Mouse (Mus musculus): ENCODE results near the gene Shd. TPM values are rescaled to one million over a fixed set of nuclear protein-coding genes. Genes with fewer than 3 reads are reported as not detected.

Gene Shd
- polyA plus RNA-seq, 1 experiment from 2014 or later: 8.1 TPM

- ATAC-seq (ENCODE audit: insufficient read depth, low FRiP score): no peak
These were observed 20.9 kb upstream of the Shd start, which contains the start of gene Zfp119b for GRCm38 (mm10) chr17:55949400-55949799. TSS of gene Zfp119b (minus strand) at chr17:55949500.

GRCm38 (mm10) chr17:55950601-55951000, 19.7 kb upstream of the Shd start:
- WGBS: 72% methylated on average over 9 of the region's 9 CpGs
- no peak for ATAC-seq (ENCODE audit: insufficient read depth, low FRiP score)

More at GRCm38 (mm10) chr17:55949400-55949799, 20.9 kb upstream of the Shd start, which contains the start of gene Zfp119b:
- H3K27me3 ChIP-seq (ENCODE audit: control insufficient read depth, insufficient read depth, low read length): no peaks in the 10 kb centered on the region
- no peak within 1 kb of the TSS for H3K9ac ChIP-seq (ENCODE audit: low read length)
- no peaks in the 10 kb centered on the region for H3K9me3 ChIP-seq (replicated peaks; ENCODE audit: control insufficient read depth, low read length)
- H3K4me1 ChIP-seq (ENCODE audit: control insufficient read depth, insufficient read depth, low read length): no peaks in the 10 kb centered on the region
- no peak within 1 kb of the TSS for H3K4me3 ChIP-seq (replicated peaks; ENCODE audit: low read length)
- no peaks in the 10 kb centered on the region for H3K36me3 ChIP-seq (ENCODE audit: control insufficient read depth, insufficient read depth, low read length)
- WGBS: 79% methylated on average over 2 of the region's 2 CpGs
- no peak within 1 kb of the TSS for H3K27ac ChIP-seq (ENCODE audit: low read length)
- no peak within 1 kb of the TSS for H3K4me2 ChIP-seq (ENCODE audit: low read depth, low read length)

GRCm38 (mm10) chr17:55952041-55952440, 18.2 kb upstream of the Shd start:
- H3K9ac ChIP-seq (ENCODE audit: low read length): no peak overlapping the region
- H3K4me3 ChIP-seq (replicated peaks; ENCODE audit: low read length): no peak overlapping the region
- H3K9me3 ChIP-seq (replicated peaks; ENCODE audit: control insufficient read depth, low read length): no peaks in the 10 kb centered on the region
- no peak for ATAC-seq (ENCODE audit: insufficient read depth, low FRiP score)
- H3K36me3 ChIP-seq (ENCODE audit: control insufficient read depth, insufficient read depth, low read length): no peaks in the 10 kb centered on the region
- no peaks in the 10 kb centered on the region; the same call in 1 of the 2 replicates for H3K4me1 ChIP-seq (ENCODE audit: control insufficient read depth, insufficient read depth, low read length)
- H3K4me2 ChIP-seq (ENCODE audit: low read depth, low read length): no peak overlapping the region
- no peak overlapping the region for H3K27ac ChIP-seq (ENCODE audit: low read length)
- no peaks in the 10 kb centered on the region; the same call in 1 of the 2 replicates for H3K27me3 ChIP-seq (ENCODE audit: control insufficient read depth, insufficient read depth, low read length)

More at GRCm38 (mm10) chr17:55950601-55951000, 19.7 kb upstream of the Shd start:
- no peak overlapping the region for H3K4me3 ChIP-seq (replicated peaks; ENCODE audit: low read length)
- no peaks in the 10 kb centered on the region for H3K4me1 ChIP-seq (ENCODE audit: control insufficient read depth, insufficient read depth, low read length)
- no peak overlapping the region for H3K9ac ChIP-seq (ENCODE audit: low read length)
- H3K4me2 ChIP-seq (ENCODE audit: low read depth, low read length): no peak overlapping the region
- H3K9me3 ChIP-seq (replicated peaks; ENCODE audit: control insufficient read depth, low read length): no peaks in the 10 kb centered on the region
- no peaks in the 10 kb centered on the region for H3K36me3 ChIP-seq (ENCODE audit: control insufficient read depth, insufficient read depth, low read length)
- no peaks in the 10 kb centered on the region; the same call in 1 of the 2 replicates for H3K27me3 ChIP-seq (ENCODE audit: control insufficient read depth, insufficient read depth, low read length)
- no peak overlapping the region for H3K27ac ChIP-seq (ENCODE audit: low read length)

GRCm38 (mm10) chr17:55952447-55953027, 17.7 kb upstream of the Shd start, which contains the start of gene Ebi3:
TSS of gene Ebi3 (plus strand) at chr17:55952640.
- H3K27ac ChIP-seq (ENCODE audit: low read length): no peak within 1 kb of the TSS
- H3K9me3 ChIP-seq (replicated peaks; ENCODE audit: control insufficient read depth, low read length): no peaks in the 10 kb centered on the region
- peaks cover 4% of the 10 kb centered on the region; the same call in 1 of the 2 replicates for H3K4me1 ChIP-seq (ENCODE audit: control insufficient read depth, insufficient read depth, low read length)
- WGBS: 65% methylated on average over 6 of the region's 6 CpGs
- H3K9ac ChIP-seq (ENCODE audit: low read length): peak within 1 kb of the TSS; percentile 33; the same call in 1 of the 2 replicates
- ATAC-seq (ENCODE audit: insufficient read depth, low FRiP score): no peak
- no peak within 1 kb of the TSS for H3K4me2 ChIP-seq (ENCODE audit: low read depth, low read length)
- no peaks in the 10 kb centered on the region for H3K36me3 ChIP-seq (ENCODE audit: control insufficient read depth, insufficient read depth, low read length)
- no peak within 1 kb of the TSS for H3K4me3 ChIP-seq (replicated peaks; ENCODE audit: low read length)
- H3K27me3 ChIP-seq (ENCODE audit: control insufficient read depth, insufficient read depth, low read length): no peaks in the 10 kb centered on the region; the same call in 1 of the 2 replicates

- no peak for ATAC-seq (ENCODE audit: insufficient read depth, low FRiP score)
- WGBS: 74% methylated on average over 6 of the region's 6 CpGs
- H3K4me2 ChIP-seq (ENCODE audit: low read depth, low read length): no peak overlapping the region
- no peak overlapping the region for H3K9ac ChIP-seq (ENCODE audit: low read length)
- no peaks in the 10 kb centered on the region for H3K9me3 ChIP-seq (replicated peaks; ENCODE audit: control insufficient read depth, low read length)
- peaks cover 9% of the 10 kb centered on the region for H3K4me1 ChIP-seq (ENCODE audit: control insufficient read depth, insufficient read depth, low read length)
- no peak overlapping the region for H3K27ac ChIP-seq (ENCODE audit: low read length)
- no peaks in the 10 kb centered on the region; the same call in 1 of the 2 replicates for H3K27me3 ChIP-seq (ENCODE audit: control insufficient read depth, insufficient read depth, low read length)
- no peaks in the 10 kb centered on the region for H3K36me3 ChIP-seq (ENCODE audit: control insufficient read depth, insufficient read depth, low read length)
- no peak overlapping the region for H3K4me3 ChIP-seq (replicated peaks; ENCODE audit: low read length)
These were observed 16.5 kb upstream of the Shd start for GRCm38 (mm10) chr17:55953751-55954150.

- Histone ChIP-seq H3K4me3 (replicated peaks; ENCODE audit: low read length) (no peak overlapping the region), H3K4me1 (ENCODE audit: control insufficient read depth, insufficient read depth, low read length) (peaks cover 9% of the 10 kb centered on the region), H3K36me3 (ENCODE audit: control insufficient read depth, insufficient read depth, low read length) (no peaks in the 10 kb centered on the region), H3K9ac (ENCODE audit: low read length) (no peak overlapping the region), H3K27ac (ENCODE audit: low read length) (no peak overlapping the region), H3K27me3 (ENCODE audit: control insufficient read depth, insufficient read depth, low read length) (no peaks in the 10 kb centered on the region; the same call in 1 of the 2 replicates), H3K4me2 (ENCODE audit: low read depth, low read length) (no peak overlapping the region), H3K9me3 (replicated peaks; ENCODE audit: control insufficient read depth, low read length) (no peaks in the 10 kb centered on the region)
- no peak for ATAC-seq (ENCODE audit: insufficient read depth, low FRiP score)
- 33% methylated on average over 16 of the region's 16 CpGs for WGBS
These were observed 16.0 kb upstream of the Shd start for GRCm38 (mm10) chr17:55954229-55954628.

- Histone ChIP-seq H3K27ac (ENCODE audit: low read length) (no peak overlapping the region), H3K27me3 (ENCODE audit: control insufficient read depth, insufficient read depth, low read length) (no peaks in the 10 kb centered on the region; the same call in 1 of the 2 replicates), H3K4me1 (ENCODE audit: control insufficient read depth, insufficient read depth, low read length) (peaks cover 15% of the 10 kb centered on the region), H3K36me3 (ENCODE audit: control insufficient read depth, insufficient read depth, low read length) (no peaks in the 10 kb centered on the region), H3K9ac (ENCODE audit: low read length) (peak overlapping the region; percentile 68), H3K9me3 (replicated peaks; ENCODE audit: control insufficient read depth, low read length) (no peaks in the 10 kb centered on the region), H3K4me3 (replicated peaks; ENCODE audit: low read length) (peak overlapping the region; percentile 52), H3K4me2 (ENCODE audit: low read depth, low read length) (peak overlapping the region; percentile 72)
- under 1% methylated on average over 25 of the region's 26 CpGs for WGBS
- ATAC-seq (ENCODE audit: insufficient read depth, low FRiP score): peak; percentile 30; the same call in 1 of the 2 replicates
These were observed 14.1 kb upstream of the Shd start for GRCm38 (mm10) chr17:55956129-55956528.

GRCm38 (mm10) chr17:55956591-55956990, 13.7 kb upstream of the Shd start:
- Histone ChIP-seq H3K36me3 (ENCODE audit: control insufficient read depth, insufficient read depth, low read length) (no peaks in the 10 kb centered on the region), H3K9ac (ENCODE audit: low read length) (peak overlapping the region; percentile 68; the same call in 1 of the 2 replicates), H3K27ac (ENCODE audit: low read length) (no peak overlapping the region), H3K4me3 (replicated peaks; ENCODE audit: low read length) (peak overlapping the region; percentile 52), H3K9me3 (replicated peaks; ENCODE audit: control insufficient read depth, low read length) (no peaks in the 10 kb centered on the region), H3K4me1 (ENCODE audit: control insufficient read depth, insufficient read depth, low read length) (peaks cover 15% of the 10 kb centered on the region), H3K27me3 (ENCODE audit: control insufficient read depth, insufficient read depth, low read length) (no peaks in the 10 kb centered on the region; the same call in 1 of the 2 replicates), H3K4me2 (ENCODE audit: low read depth, low read length) (peak overlapping the region; percentile 72)
- ATAC-seq (ENCODE audit: insufficient read depth, low FRiP score): no peak
- 26% methylated on average over 6 of the region's 6 CpGs for WGBS

GRCm38 (mm10) chr17:55957168-55957567, 13.1 kb upstream of the Shd start:
- Histone ChIP-seq H3K9ac (ENCODE audit: low read length) (peak overlapping the region; percentile 16; the same call in 1 of the 2 replicates), H3K27me3 (ENCODE audit: control insufficient read depth, insufficient read depth, low read length) (no peaks in the 10 kb centered on the region; the same call in 1 of the 2 replicates), H3K36me3 (ENCODE audit: control insufficient read depth, insufficient read depth, low read length) (peaks cover 3% of the 10 kb centered on the region; the same call in 1 of the 2 replicates), H3K27ac (ENCODE audit: low read length) (no peak overlapping the region), H3K9me3 (replicated peaks; ENCODE audit: control insufficient read depth, low read length) (no peaks in the 10 kb centered on the region), H3K4me1 (ENCODE audit: control insufficient read depth, insufficient read depth, low read length) (peaks cover 15% of the 10 kb centered on the region), H3K4me3 (replicated peaks; ENCODE audit: low read length) (no peak overlapping the region), H3K4me2 (ENCODE audit: low read depth, low read length) (no peak overlapping the region)
- WGBS: 14% methylated on average over 9 of the region's 9 CpGs
- no peak for ATAC-seq (ENCODE audit: insufficient read depth, low FRiP score)

Measured in stomach, embryonic 16.5 days (tissue).